ENCODE assay signal across 10 mouse cellular contexts in genomic region chr11:117829671-117830215, GRCm38 (mm10). TPM values are rescaled to one million over a fixed set of nuclear protein-coding genes. Genes with fewer than 3 reads are reported as not detected.
DNase-seq lines count a peak whose midpoint lies in the region; ATAC-seq and TF ChIP-seq lines count a peak whose summit lies in the region.
"Had no signal": no experiment of that assay in that cellular context is flagged by ENCODE, and none has a peak within 500 bp of the region (broad histone marks: within the 10 kb centered on the region; RNA-seq: fewer than 3 reads in every experiment).

No protein-coding gene starts in this region.

- no peaks in the 10 kb centered on the region for H3K9me3 ChIP-seq in intestine, postnatal 0 days (ENCODE audit: control insufficient read depth)
- H3K9me3 ChIP-seq in liver, embryonic 12.5 days (replicated peaks) = no peaks in the 10 kb centered on the region
- H3K9me3 ChIP-seq in forebrain, embryonic 16.5 days (ENCODE audit: control insufficient read depth, low read length) = no peaks in the 10 kb centered on the region
- H3K9me3 ChIP-seq: midbrain, embryonic 12.5 days had no signal

- H3K27me3 ChIP-seq in spleen, adult 2 months (ENCODE audit: control insufficient read depth, insufficient read depth, low read length) = no peaks in the 10 kb centered on the region
- no peaks in the 10 kb centered on the region for H3K27me3 ChIP-seq in intestine, postnatal 0 days (replicated peaks; ENCODE audit: control insufficient read depth, insufficient read depth, low read length)
- H3K27me3 ChIP-seq in liver, embryonic 12.5 days (replicated peaks) = no peaks in the 10 kb centered on the region
- H3K27me3 ChIP-seq in forebrain, embryonic 16.5 days (replicated peaks; ENCODE audit: control insufficient read depth, insufficient read depth, low read length) = no peaks in the 10 kb centered on the region
- H3K27me3 ChIP-seq: midbrain, embryonic 12.5 days had no signal

- H3K4me3 ChIP-seq in spleen, adult 2 months (ENCODE audit: extremely low read depth, insufficient read depth, insufficient read length) = no peak overlapping the region
- H3K4me3 ChIP-seq in intestine, postnatal 0 days (ENCODE audit: low read depth, low read length) = no peak overlapping the region
- no peak overlapping the region for H3K4me3 ChIP-seq in liver, embryonic 12.5 days
- no peak overlapping the region for H3K4me3 ChIP-seq in forebrain, embryonic 16.5 days (replicated peaks; ENCODE audit: low read length)
- H3K4me3 ChIP-seq: midbrain, embryonic 12.5 days had no signal

- peaks cover 22% of the 10 kb centered on the region; the same call in 1 of the 2 replicates for H3K4me1 ChIP-seq in spleen, adult 2 months (ENCODE audit: control insufficient read depth, insufficient read depth, insufficient read length)
- H3K4me1 ChIP-seq in intestine, postnatal 0 days (replicated peaks; ENCODE audit: control insufficient read depth, insufficient read depth, low read length) = peaks cover 34% of the 10 kb centered on the region
- H3K4me1 ChIP-seq in liver, embryonic 12.5 days = peaks cover 91% of the 10 kb centered on the region
- H3K4me1 ChIP-seq in forebrain, embryonic 16.5 days (replicated peaks; ENCODE audit: control insufficient read depth, insufficient read depth, low read length) = peaks cover 30% of the 10 kb centered on the region

- no peak for ATAC-seq in intestine, postnatal 0 days
- ATAC-seq in liver, embryonic 12.5 days = no peak
- ATAC-seq in forebrain, embryonic 16.5 days = no peak

- peak overlapping the region; percentile 94 for H3K27ac ChIP-seq in spleen, adult 2 months (ENCODE audit: insufficient read depth, low read length)
- peak overlapping the region; percentile 80 for H3K27ac ChIP-seq in intestine, postnatal 0 days (ENCODE audit: low read depth, low read length)
- H3K27ac ChIP-seq in liver, embryonic 12.5 days = peak overlapping the region; percentile 87
- no peak overlapping the region for H3K27ac ChIP-seq in forebrain, embryonic 16.5 days (ENCODE audit: low read length)

- TF ChIP-seq POLR2A in spleen, adult 2 months (IDR thresholded peaks at IDR 0.05; ENCODE audit: low read depth, low read length) = no peak

- DNase-seq in spleen, adult 2 months (ENCODE audit: low read depth in 1 of 2, low spot score in 2 of 2) = no peak
- DNase-seq in spleen, adult 12 weeks (ENCODE audit: low spot score) = no peak
- DNase-seq in cerebellum, adult 9-11 months = no peak
- no peak for DNase-seq in layer of hippocampus, adult 9-10 months (ENCODE audit: low spot score)
- DNase-seq: right cerebral cortex, postnatal 25 days had no signal

- 78% methylated on average over 2 of the region's 2 CpGs for WGBS in spleen, adult 2 months
- WGBS in intestine, postnatal 0 days = 26% methylated on average over 2 of the region's 2 CpGs
- 64% methylated on average over 2 of the region's 2 CpGs for WGBS in liver, embryonic 12.5 days (ENCODE audit: insufficient replicate concordance)
- 87% methylated on average over 2 of the region's 2 CpGs for WGBS in forebrain, embryonic 16.5 days

- no peak for TF ChIP-seq CTCF in spleen, adult 2 months (IDR thresholded peaks at IDR 0.05; ENCODE audit: extremely low read depth, insufficient read depth, insufficient read length, insufficient replicate concordance)
- no peak for TF ChIP-seq CTCF in intestine, postnatal 0 days (IDR thresholded peaks at IDR 0.05; ENCODE audit: low read depth)

- no peak overlapping the region for H3K9ac ChIP-seq in intestine, postnatal 0 days (ENCODE audit: low read depth, low read length)
- H3K9ac ChIP-seq in liver, embryonic 12.5 days = peak overlapping the region; percentile 23; the same call in 1 of the 2 replicates
- H3K9ac ChIP-seq in forebrain, embryonic 16.5 days (replicated peaks; ENCODE audit: low read depth, low read length) = no peak overlapping the region

- H3K4me2 ChIP-seq in intestine, postnatal 0 days (replicated peaks; ENCODE audit: low read depth) = no peak overlapping the region
- H3K4me2 ChIP-seq in liver, embryonic 12.5 days = peak overlapping the region; percentile 82
- no peak overlapping the region for H3K4me2 ChIP-seq in forebrain, embryonic 16.5 days (ENCODE audit: low read length)
- H3K4me2 ChIP-seq: midbrain, embryonic 12.5 days had no signal

- no peaks in the 10 kb centered on the region for H3K36me3 ChIP-seq in spleen, adult 2 months (ENCODE audit: control insufficient read depth, insufficient read depth, low read length)
- no peaks in the 10 kb centered on the region for H3K36me3 ChIP-seq in intestine, postnatal 0 days (ENCODE audit: control insufficient read depth, insufficient read depth)
- H3K36me3 ChIP-seq in liver, embryonic 12.5 days = no peaks in the 10 kb centered on the region
- H3K36me3 ChIP-seq in forebrain, embryonic 16.5 days (ENCODE audit: control insufficient read depth, insufficient read depth) = no peaks in the 10 kb centered on the region
- H3K36me3 ChIP-seq: midbrain, embryonic 12.5 days had no signal

RNA-seq across cellular contexts. Expression of gene Tk1, which starts 3.9 kb away (rescaled TPM):
- 61.6 and 68.4 TPM in 2 replicates for polyA plus RNA-seq in spleen, adult 2 months (2012; rRNA removed)
- polyA plus RNA-seq in intestine, postnatal 0 days (2015; fragmentation: Nextera tagmentation; extraction: Ambion mirVana) = 36.3 and 44.8 TPM in 2 replicates
- 145 and 152 TPM in 2 replicates for polyA plus RNA-seq in liver, embryonic 12.5 days (2016; fragmentation: Nextera tagmentation; extraction: Ambion mirVana)
- polyA plus RNA-seq in forebrain, embryonic 16.5 days (2015; fragmentation: Nextera tagmentation; extraction: Ambion mirVana) = 37.5 and 39.7 TPM in 2 replicates

RNA-seq across cellular contexts. Expression of gene Afmid, which starts 4.0 kb away (rescaled TPM):
- polyA plus RNA-seq in spleen, adult 2 months (2012; rRNA removed) = 18.5 and 19.2 TPM in 2 replicates
- polyA plus RNA-seq in intestine, postnatal 0 days (2015; fragmentation: Nextera tagmentation; extraction: Ambion mirVana) = 7.0 and 9.2 TPM in 2 replicates
- polyA plus RNA-seq in liver, embryonic 12.5 days (2016; fragmentation: Nextera tagmentation; extraction: Ambion mirVana) = 6.7 TPM in 2 replicates
- polyA plus RNA-seq in forebrain, embryonic 16.5 days (2015; fragmentation: Nextera tagmentation; extraction: Ambion mirVana) = 5.2 and 7.1 TPM in 2 replicates

RNA-seq across cellular contexts. Expression of gene Birc5, which starts 19.3 kb away (rescaled TPM):
- 11.6 and 14.1 TPM in 2 replicates for polyA plus RNA-seq in spleen, adult 2 months (2012; rRNA removed)
- polyA plus RNA-seq in intestine, postnatal 0 days (2015; fragmentation: Nextera tagmentation; extraction: Ambion mirVana) = 84.0 and 86.0 TPM in 2 replicates
- polyA plus RNA-seq in liver, embryonic 12.5 days (2016; fragmentation: Nextera tagmentation; extraction: Ambion mirVana) = 370 and 373 TPM in 2 replicates
- 72.6 and 82.9 TPM in 2 replicates for polyA plus RNA-seq in forebrain, embryonic 16.5 days (2015; fragmentation: Nextera tagmentation; extraction: Ambion mirVana)

RNA-seq across cellular contexts. Expression of gene Gm20708, which starts 20.3 kb away (rescaled TPM):
- polyA plus RNA-seq in spleen, adult 2 months (2012; rRNA removed) = 0.25 TPM in 1 of 2 replicates, not detected in the other
- 0.29 and 0.37 TPM in 2 replicates for polyA plus RNA-seq in intestine, postnatal 0 days (2015; fragmentation: Nextera tagmentation; extraction: Ambion mirVana)
- polyA plus RNA-seq in liver, embryonic 12.5 days (2016; fragmentation: Nextera tagmentation; extraction: Ambion mirVana) = 0.23 and 0.27 TPM in 2 replicates
- polyA plus RNA-seq in forebrain, embryonic 16.5 days (2015; fragmentation: Nextera tagmentation; extraction: Ambion mirVana) = 0.19 and 0.90 TPM in 2 replicates
- polyA plus RNA-seq: large intestine, adult 2 months had no signal

RNA-seq across cellular contexts. Expression of gene Syngr2, which starts 20.3 kb away (rescaled TPM):
- 188 and 245 TPM in 2 replicates for polyA plus RNA-seq in spleen, adult 2 months (2012; rRNA removed)
- 116 and 129 TPM in 2 replicates for polyA plus RNA-seq in intestine, postnatal 0 days (2015; fragmentation: Nextera tagmentation; extraction: Ambion mirVana)
- 61.5 and 66.4 TPM in 2 replicates for polyA plus RNA-seq in liver, embryonic 12.5 days (2016; fragmentation: Nextera tagmentation; extraction: Ambion mirVana)
- polyA plus RNA-seq in forebrain, embryonic 16.5 days (2015; fragmentation: Nextera tagmentation; extraction: Ambion mirVana) = 13.1 and 14.4 TPM in 2 replicates
